Mouse (Mus musculus) neutrophil, adult 59 days (primary cell): Measurements from ENCODE around the gene Zfp27. TPM values are rescaled to one million over a fixed set of nuclear protein-coding genes. Genes with fewer than 3 reads are reported as not detected.

ENCODE experiments used
- total RNA-seq, 2 experiments: library from RNA; stranded (reverse); gene quantifications; 1 replicate in 1 of 2; 2 replicates in 1 of 2; pipeline ENCODE4 v1.2.4; 2023

The Zfp27 gene
- total RNA-seq = 1 to 10 TPM; 1.7 to 2.4 TPM

GRCm38 (mm10) chr7:29905966-29906681, at the start of gene Zfp27:
Gene Zfp27 (minus strand): TSS chr7:29906572.

GRCm38 (mm10) chr7:29953513-29954401, 47.4 kb upstream of the Zfp27 start, which contains the start of gene Zfp74:
Gene Zfp74 (minus strand): TSS chr7:29954089.

GRCm38 (mm10) chr7:29908130-29908950, 2.0 kb upstream of the Zfp27 start, which contains the start of gene Zfp383:
Gene Zfp383 (plus strand): TSS chr7:29908223.

GRCm38 (mm10) chr7:29859532-29860517, 46.5 kb downstream of the Zfp27 start, which contains the start of gene Zfp420:
Gene Zfp420 (plus strand): TSS chr7:29859979.

DNA sequence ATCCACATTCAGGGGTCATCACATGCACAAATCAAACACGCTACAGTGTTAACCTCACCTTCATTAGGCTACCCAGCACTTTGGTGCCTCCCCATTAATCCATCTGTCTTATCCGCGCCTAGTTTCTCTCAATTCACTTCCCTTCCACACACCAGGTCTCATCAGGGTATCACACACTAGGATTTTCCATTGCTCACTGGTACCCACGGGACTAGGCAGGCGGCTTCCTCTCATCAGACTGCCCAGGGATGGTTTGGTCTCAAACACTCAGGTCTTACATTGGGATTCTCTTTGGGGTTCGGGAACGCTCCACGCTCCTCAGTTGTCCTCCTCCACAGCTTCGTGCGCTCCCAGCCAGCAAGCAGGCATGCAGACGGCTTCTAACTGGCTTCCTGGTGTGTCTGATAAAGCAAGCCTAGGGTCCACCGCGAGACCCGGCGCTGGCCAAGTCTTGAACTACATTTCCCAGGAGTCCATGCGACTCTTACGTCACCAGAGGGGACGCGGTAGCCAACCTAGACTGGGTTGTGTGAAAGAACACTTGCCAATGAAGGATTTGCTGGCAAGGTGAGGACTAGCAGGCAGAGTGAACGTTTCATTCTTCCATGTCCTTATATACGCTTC, 53.0 kb downstream of the Zfp27 start, which contains the start of gene Zfp940:
Gene Zfp940, minus strand, starts transcription at position 451 of the 624 bp plus-strand sequence.

Other genes starting within 250 kb of the Zfp27 start
- gene Catsperg2, start 179.5 kb downstream of the Zfp27 start, total RNA-seq = not detected
- gene Zfp84, start 138.0 kb downstream of the Zfp27 start, total RNA-seq = 1 to 10 TPM; 9.0 to 9.7 TPM
- under 1 TPM in 1 of 2 experiments, not detected in 1; 0.09 TPM for gene Zfp30, start 122.6 kb downstream of the Zfp27 start, total RNA-seq
- gene Zfp790, start 90.5 kb downstream of the Zfp27 start, total RNA-seq = 1 to 10 TPM; 4.1 to 6.0 TPM
- under 1 TPM; 0.24 to 0.73 TPM for gene Zfp940, start 52.9 kb downstream of the Zfp27 start, total RNA-seq
- gene Zfp420, start 46.6 kb downstream of the Zfp27 start, total RNA-seq = 1 to 10 TPM; 2.0 TPM
- gene Zfp383, start 1.7 kb upstream of the Zfp27 start, total RNA-seq = under 1 TPM; 0.46 to 0.80 TPM
- gene Zfp74, start 47.5 kb upstream of the Zfp27 start, total RNA-seq = 1 to 10 TPM; 2.7 to 3.3 TPM
- gene Zfp568, start 77.4 kb upstream of the Zfp27 start, total RNA-seq = 10 to 100 TPM in 1 of 2 experiments, 1 to 10 TPM in 1; 9.7 to 13.8 TPM
- under 1 TPM; 0.44 to 0.71 TPM for gene Zfp14, start 144.8 kb upstream of the Zfp27 start, total RNA-seq
- under 1 TPM; 0.47 to 0.77 TPM for gene Zfp82, start 166.3 kb upstream of the Zfp27 start, total RNA-seq
- gene Gm26920, start 183.8 kb upstream of the Zfp27 start, total RNA-seq = not detected
- gene Zfp566, start 184.0 kb upstream of the Zfp27 start, total RNA-seq = 1 to 10 TPM in 1 of 2 experiments, under 1 TPM in 1; 0.57 to 2.0 TPM
- gene Zfp260, start 188.2 kb upstream of the Zfp27 start, total RNA-seq = 1 to 10 TPM; 5.9 to 6.9 TPM
- 10 to 100 TPM; 10.5 to 11.6 TPM for gene Zfp382, start 215.4 kb upstream of the Zfp27 start, total RNA-seq